Mouse (Mus musculus): ENCODE data around the gene Slc15a5.

DNA sequence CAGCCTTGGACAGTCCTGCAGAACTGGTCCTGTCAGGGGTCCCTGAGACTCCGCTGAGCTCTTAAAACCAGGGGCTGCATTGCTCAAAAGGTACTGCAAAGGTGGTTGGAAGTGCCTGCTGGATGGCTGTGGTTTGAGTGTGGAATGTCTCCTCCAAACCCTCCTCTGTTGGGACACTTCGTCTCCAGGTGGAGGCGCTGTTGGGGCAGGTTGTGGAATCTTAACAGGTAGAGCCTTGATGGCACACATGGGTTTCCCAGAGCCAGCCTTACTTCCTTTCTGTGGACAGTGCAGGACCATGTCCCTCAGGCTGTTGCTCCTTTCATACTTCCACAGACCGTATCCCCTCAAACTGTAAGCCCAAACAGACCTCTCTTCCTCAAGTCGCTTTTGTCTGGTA lies 36.8 kb downstream of the Slc15a5 start:
- peak; percentile 7; the same call in 1 of the 2 replicates for TF ChIP-seq CTCF (IDR thresholded peaks at IDR 0.05; ENCODE audit: control insufficient read depth, insufficient read depth, insufficient replicate concordance, low read depth, low read length)
- no peak for TF ChIP-seq POLR2A (IDR thresholded peaks at IDR 0.05; ENCODE audit: control insufficient read depth, low read depth, low read length)
